Mouse (Mus musculus) brown adipose tissue, adult 24 weeks (tissue): ENCODE results near the gene Fmo6. TPM values are rescaled to one million over a fixed set of nuclear protein-coding genes. Genes with fewer than 3 reads are reported as not detected.

Experiments used
- H3K27ac ChIP-seq: fragments of 200-500 bp; replicated peaks from 2 replicates; pipeline ENCODE4 v1.5.1; 2012; ENCODE audit warnings: low read depth, mild to moderate bottlenecking, low read length
- H3K4me1 ChIP-seq: fragments of 200-500 bp; 2 replicates; pipeline ENCODE4 v1.6.1; 2012; ENCODE audit warnings: low read length, mixed read lengths; ENCODE audit not compliant: control insufficient read depth, insufficient read depth, insufficient read length
- H3K4me3 ChIP-seq: fragments of 200-500 bp; 2 replicates; pipeline ENCODE4 v1.5.1; 2012; ENCODE audit warnings: low read depth, mild to moderate bottlenecking, low read length, moderate library complexity; ENCODE audit not compliant: insufficient read depth
- polyA plus RNA-seq: library from polyadenylated mRNA; stranded (reverse); fragments of >200 nt; gene quantifications from 2 replicates; pipeline ENCODE4 v1.2.4, GENCODE M21; 2012; ENCODE audit not compliant: missing spikeins, insufficient read depth, insufficient read length

Fmo6 gene
- polyA plus RNA-seq, 1 experiment = not detected

- peak overlapping the region; percentile 45; the same call in 1 of the 2 replicates for H3K27ac ChIP-seq
- H3K4me1 ChIP-seq = peaks cover 11% of the 10 kb centered on the region
- H3K4me3 ChIP-seq = no peak overlapping the region
Measured at GRCm38 (mm10) chr1:162887644-162888043, 49.7 kb downstream of the Fmo6 start.

- Histone ChIP-seq H3K4me3 (no peak overlapping the region), H3K27ac (no peak overlapping the region), H3K4me1 (peaks cover 6% of the 10 kb centered on the region; the same call in 1 of the 2 replicates)
Measured at GRCm38 (mm10) chr1:162886138-162886816, 51.0 kb downstream of the Fmo6 start.

- peaks cover 17% of the 10 kb centered on the region for H3K4me1 ChIP-seq
- H3K27ac ChIP-seq = no peak overlapping the region; the same call in 1 of the 2 replicates
- H3K4me3 ChIP-seq = no peak overlapping the region
Measured at GRCm38 (mm10) chr1:162882681-162883080, 54.6 kb downstream of the Fmo6 start.

GRCm38 (mm10) chr1:162879595-162880369 is 57.5 kb downstream of the Fmo6 start:
- Histone ChIP-seq H3K4me3 (peak overlapping the region; percentile 11; the same call in 1 of the 2 replicates), H3K27ac (peak overlapping the region; percentile 72), H3K4me1 (peaks cover 13% of the 10 kb centered on the region)

- H3K4me3 ChIP-seq = no peak overlapping the region
- no peak overlapping the region for H3K27ac ChIP-seq
- H3K4me1 ChIP-seq = peaks cover 23% of the 10 kb centered on the region
Measured at GRCm38 (mm10) chr1:162875091-162875490, 62.2 kb downstream of the Fmo6 start.

GRCm38 (mm10) chr1:162871701-162872311 is 65.5 kb downstream of the Fmo6 start:
- Histone ChIP-seq H3K4me3 (0 out of 2 replicates have a peak overlapping the region, but pooled peaks have one; percentile 2), H3K27ac (peak overlapping the region; percentile 86), H3K4me1 (peaks cover 14% of the 10 kb centered on the region)

GRCm38 (mm10) chr1:162870978-162871377 is 66.3 kb downstream of the Fmo6 start:
- Histone ChIP-seq H3K4me1 (peaks cover 14% of the 10 kb centered on the region), H3K27ac (peak overlapping the region; percentile 56)

GRCm38 (mm10) chr1:162867396-162867795 is 69.9 kb downstream of the Fmo6 start:
- peaks cover 14% of the 10 kb centered on the region for H3K4me1 ChIP-seq
- H3K4me3 ChIP-seq = no peak overlapping the region
- H3K27ac ChIP-seq = no peak overlapping the region

More at GRCm38 (mm10) chr1:162870978-162871377, 66.3 kb downstream of the Fmo6 start:
- no peak overlapping the region for H3K4me3 ChIP-seq

Other genes with a start within 250 kb of the Fmo6 start
- 23.5 and 30.4 TPM in 2 replicates for gene Prrc2c, start 197.0 kb downstream of the Fmo6 start, polyA plus RNA-seq
- 0.79 and 1.2 TPM in 2 replicates for gene Fmo4, start 123.5 kb downstream of the Fmo6 start, polyA plus RNA-seq
- gene Fmo1, start 70.9 kb downstream of the Fmo6 start, polyA plus RNA-seq = 519 and 719 TPM in 2 replicates
- 9.7 and 11.8 TPM in 2 replicates for gene Fmo2, start 38.8 kb downstream of the Fmo6 start, polyA plus RNA-seq
- not detected in 2 replicates for gene Fmo3, start 47.0 kb upstream of the Fmo6 start, polyA plus RNA-seq
- gene Mroh9, start 148.2 kb upstream of the Fmo6 start, polyA plus RNA-seq = not detected in 2 replicates